Mouse (Mus musculus) erythroblast, embryonic 14.5 days (primary cell): Measurements from ENCODE around the gene Olfr198.
"Not testable (repeated sequence)": the region's sequence is repeated elsewhere in the genome, so short reads cannot be mapped to it uniquely, and the experiment has no call there.

Source experiments
- GATA1 ChIP-seq: IDR thresholded peaks from 2 replicates; pipeline ENCODE4 v1.6.1; 2012; ENCODE audit warnings: low read length, inconsistent platforms, mixed read lengths
- TAL1 ChIP-seq: IDR thresholded peaks from 3 replicates; pipeline ENCODE4 v1.6.1; 2012; ENCODE audit warnings: low read length, inconsistent platforms, mixed read lengths

DNA sequence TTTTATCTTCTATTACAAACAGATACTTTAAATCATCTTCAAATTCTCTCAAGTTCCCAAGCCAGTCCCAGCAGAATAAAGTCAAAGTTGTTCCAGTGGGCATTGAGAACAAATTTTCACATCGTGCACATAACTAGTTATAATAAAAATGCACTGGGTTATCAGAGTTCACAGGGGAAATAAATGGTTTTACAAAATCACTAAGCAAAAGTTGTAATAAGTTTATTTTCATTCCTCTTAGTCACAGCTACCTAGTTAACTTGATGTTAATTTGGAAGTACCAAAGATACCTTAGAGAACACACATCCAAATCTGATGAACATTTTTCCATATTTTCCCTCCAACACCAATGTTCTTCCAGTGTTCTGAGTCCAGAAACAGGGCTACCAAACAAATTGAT is 16.3 kb upstream of the Olfr198 start, which contains the start of gene Olfr199:
- not testable (repeated sequence) for TF ChIP-seq TAL1, GATA1
